Mouse (Mus musculus) embryonic fibroblast, embryonic 13.5 days (primary cell): ENCODE measurements at regions not wholly inside any gene's neighbourhood (a gene's known extent, or its start where the extent isn't known, plus 50 kb on each side); places are given as distances from the start of the nearest gene placed in this dataset.

Experiments used
- CTCF ChIP-seq: IDR thresholded peaks from 2 replicates; pipeline ENCODE4 v1.5.1; 2011; ENCODE audit warnings: mild to moderate bottlenecking, control low read depth, low read length, moderate library complexity, borderline replicate concordance; ENCODE audit not compliant: insufficient read depth
- POLR2A ChIP-seq: IDR thresholded peaks from 2 replicates; pipeline ENCODE4 v1.6.1; 2011; ENCODE audit warnings: low read depth, mild to moderate bottlenecking, control low read depth, low read length, moderate library complexity

DNA sequence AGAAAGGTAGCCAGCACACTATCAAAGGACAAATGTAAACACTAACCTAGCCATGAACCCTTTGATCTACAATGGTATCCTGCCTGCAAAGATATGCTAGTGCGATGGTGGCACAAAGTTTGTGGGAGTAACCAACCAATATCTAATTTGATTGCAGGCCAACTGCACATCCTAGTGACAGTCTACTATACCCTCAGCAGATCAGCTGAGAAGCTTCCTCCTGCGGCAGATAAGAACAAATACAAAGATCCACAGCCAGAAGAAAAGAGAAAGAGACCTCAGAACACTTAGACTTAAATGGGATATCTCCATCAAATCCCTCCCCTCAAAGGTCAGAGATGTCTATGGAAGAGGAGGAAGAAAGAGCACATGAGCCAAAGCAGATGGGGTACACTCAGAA is 308.7 kb upstream of the Snx7 start:
- TF ChIP-seq CTCF: no peak
- no peak for TF ChIP-seq POLR2A
